Mouse (Mus musculus) hindbrain, postnatal 0 days (tissue): ENCODE measurements around the gene Telo2. TPM values are rescaled to one million over a fixed set of nuclear protein-coding genes. Genes with fewer than 3 reads are reported as not detected.
A peak's percentile ranks its signal among the peaks of the same experiment; 100 is the strongest.

ENCODE experiments used
- ATAC-seq: fragments of 200-750 bp; cut with Nextera tagmentation; 2 replicates; pipeline ENCODE4 v1.8.0; 2017; ENCODE audit warnings: mild to moderate bottlenecking, moderate TSS enrichment, moderate library complexity
- DNase-seq: peaks from one replicate; pipeline ENCODE4 v3.0.0-alpha.2; 2015; ENCODE audit warnings: low spot score
- H3K27ac ChIP-seq: fragments of 300-500 bp; sonication (generic); 2 replicates; pipeline ENCODE4 v1.5.1; 2014; ENCODE audit warnings: mild to moderate bottlenecking
- H3K27me3 ChIP-seq: fragments of 300-500 bp; sonication (generic); 2 replicates; pipeline ENCODE4 v1.6.1; 2014; ENCODE audit warnings: low read length, mixed read lengths; ENCODE audit not compliant: insufficient read depth
- H3K36me3 ChIP-seq: fragments of 300-500 bp; sonication (generic); 2 replicates; pipeline ENCODE4 v1.6.1; 2014; ENCODE audit warnings: low read length, mixed read lengths; ENCODE audit not compliant: insufficient read depth
- H3K4me1 ChIP-seq: fragments of 300-500 bp; sonication (generic); 2 replicates; pipeline ENCODE4 v1.6.1; 2014; ENCODE audit warnings: antibody characterized with exemption, low read length, mixed read lengths; ENCODE audit not compliant: insufficient read depth
- H3K4me2 ChIP-seq: fragments of 300-500 bp; sonication (generic); 2 replicates; pipeline ENCODE4 v1.6.1; 2014; ENCODE audit warnings: low read depth, mild to moderate bottlenecking, low read length, moderate library complexity, mixed read lengths
- H3K4me3 ChIP-seq: fragments of 300-500 bp; sonication (generic); 2 replicates; pipeline ENCODE4 v1.5.1; 2014; ENCODE audit warnings: low read length
- H3K9ac ChIP-seq: fragments of 300-500 bp; sonication (generic); replicated peaks from 2 replicates; pipeline ENCODE4 v1.6.1; 2014; ENCODE audit warnings: mild to moderate bottlenecking, low read length, moderate library complexity, mixed read lengths
- H3K9me3 ChIP-seq: fragments of 300-500 bp; sonication (generic); 2 replicates; pipeline ENCODE4 v1.6.1; 2016; ENCODE audit warnings: low read length, mixed read lengths
- CTCF ChIP-seq: IDR thresholded peaks from 2 replicates; pipeline ENCODE4 v1.5.1; 2016; ENCODE audit warnings: antibody characterized with exemption, control low read depth, low read depth
- WGBS: fragments of 180-500 bp; shearing (Covaris S2); extraction: QIAGEN DNeasy Blood & Tissue Kit; methylation state at CpG from one replicate; pipeline ENCODE4 v1.1.7; 2014; 5-methylcytosine and 5-hydroxymethylcytosine counted together
- polyA plus RNA-seq: library from polyadenylated mRNA; unstranded; fragments of >200 nt; fragmentation: Nextera tagmentation; extraction: Ambion mirVana; gene quantifications from 2 replicates; pipeline ENCODE4 v1.2.1, GENCODE M21; 2015
- total RNA-seq: library from RNA; depleted of rRNA; stranded (reverse); fragments of >200 nt; gene quantifications from 2 replicates; pipeline ENCODE4 v1.2.3, GENCODE M21; 2014

Gene Telo2
- total and polyA plus RNA-seq, 2 experiments from 2014 or later: 32.5 to 59.3 TPM

DNA sequence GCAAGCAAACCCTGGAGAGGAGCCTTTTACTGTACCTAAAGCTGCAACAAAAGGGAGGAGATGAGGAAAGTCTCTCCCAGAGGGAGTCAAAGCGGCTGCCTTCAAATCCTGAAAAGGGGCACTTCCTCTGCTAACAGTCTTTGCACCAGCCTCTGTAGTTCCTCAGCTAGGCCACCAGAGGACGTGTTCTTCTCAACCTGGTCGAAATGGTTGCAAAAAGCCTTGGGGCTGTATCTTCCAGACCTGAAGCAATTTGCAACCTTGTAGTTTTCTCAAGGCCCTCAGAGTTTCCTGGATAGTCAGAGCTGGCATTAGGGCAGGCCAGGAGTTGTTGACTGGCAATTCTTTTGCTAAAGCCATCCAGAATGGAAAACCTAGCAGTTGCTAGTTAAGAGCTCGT, 1.5 kb upstream of the Telo2 start:
- H3K27me3 ChIP-seq: no peaks in the 10 kb centered on the region
- H3K4me1 ChIP-seq: peaks cover 6% of the 10 kb centered on the region; the same call in 1 of the 2 replicates
- H3K9me3 ChIP-seq: no peaks in the 10 kb centered on the region
- peak; percentile 5 for DNase-seq
- H3K9ac ChIP-seq: no peak overlapping the region
- peak; percentile 54 for TF ChIP-seq CTCF
- no peak for ATAC-seq
- WGBS: 36% methylated on average over 4 of the region's 4 CpGs
- H3K4me2 ChIP-seq: no peak overlapping the region
- no peak overlapping the region for H3K27ac ChIP-seq
- no peaks in the 10 kb centered on the region for H3K36me3 ChIP-seq
- H3K4me3 ChIP-seq: no peak overlapping the region

DNA sequence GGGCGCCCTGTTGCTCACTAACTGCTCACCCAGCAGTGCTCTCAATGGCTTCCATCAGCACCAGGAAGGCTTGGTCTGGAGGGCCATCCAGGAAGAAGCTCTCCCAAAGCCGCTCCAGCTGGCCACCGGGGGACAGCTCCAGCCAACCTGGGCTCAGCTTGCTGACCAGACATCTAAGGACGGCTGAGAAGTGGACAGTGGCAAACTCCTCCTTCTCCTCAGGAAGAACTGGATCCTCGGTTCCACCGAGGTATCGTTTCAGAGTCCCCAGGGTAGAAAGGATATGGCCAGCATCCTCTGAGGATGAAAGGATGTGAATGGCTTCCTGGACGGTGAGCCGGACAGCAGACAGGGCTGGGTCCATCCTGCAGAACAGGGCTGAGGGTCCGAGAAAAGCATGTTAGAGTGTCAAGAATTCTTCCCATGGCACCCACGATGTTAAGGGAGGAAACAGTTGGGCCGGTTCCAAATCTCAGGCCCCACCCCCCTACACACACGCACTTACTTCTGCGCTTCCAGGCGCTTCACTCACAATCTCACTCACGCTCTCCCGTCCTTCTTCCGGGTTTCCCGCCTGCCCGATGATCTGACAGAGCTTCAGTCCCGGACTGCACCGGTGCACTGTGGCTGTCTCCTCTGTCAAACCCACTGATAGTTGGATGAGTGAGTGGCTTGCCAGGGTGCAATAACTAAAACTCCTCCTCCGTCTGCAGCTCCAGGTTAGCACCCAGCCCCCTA, 690 bp downstream of the Telo2 start:
- 12% methylated on average over 23 of the region's 23 CpGs for WGBS
- ATAC-seq (peak; percentile 43), DNase-seq (peak; percentile 59)
- Histone ChIP-seq H3K9ac (peak overlapping the region; percentile 72), H3K4me3 (peak overlapping the region; percentile 54), H3K27ac (peak overlapping the region; percentile 93), H3K4me1 (peaks cover 6% of the 10 kb centered on the region; the same call in 1 of the 2 replicates), H3K36me3 (peaks cover 6% of the 10 kb centered on the region; the same call in 1 of the 2 replicates), H3K4me2 (peak overlapping the region; percentile 99), H3K9me3 (no peaks in the 10 kb centered on the region), H3K27me3 (no peaks in the 10 kb centered on the region)
- TF ChIP-seq CTCF: no peak

DNA sequence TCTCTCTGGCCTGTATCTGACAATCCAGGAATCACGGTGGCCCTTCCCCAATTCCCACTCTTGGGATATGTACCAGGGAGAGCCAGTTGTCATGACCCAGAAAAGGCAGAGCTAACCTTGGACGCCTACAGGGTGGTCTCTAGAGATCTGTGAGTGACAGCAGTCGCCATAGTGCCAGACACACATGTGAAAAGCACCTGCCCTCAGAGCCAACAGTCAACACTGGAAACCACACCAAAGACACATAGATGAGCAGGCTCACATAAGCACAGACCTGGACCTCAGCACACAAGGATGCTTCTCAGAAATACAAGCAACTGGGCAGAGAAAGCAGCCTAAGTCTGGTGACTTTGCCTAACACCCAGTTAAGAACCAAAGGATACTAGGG, 3.4 kb downstream of the Telo2 start:
- Histone ChIP-seq H3K9me3 (no peaks in the 10 kb centered on the region), H3K4me3 (no peak overlapping the region), H3K27ac (peak overlapping the region; percentile 28; the same call in 1 of the 2 replicates), H3K4me2 (no peak overlapping the region), H3K27me3 (no peaks in the 10 kb centered on the region), H3K9ac (no peak overlapping the region), H3K36me3 (peaks cover 14% of the 10 kb centered on the region; the same call in 1 of the 2 replicates), H3K4me1 (peaks cover 6% of the 10 kb centered on the region; the same call in 1 of the 2 replicates)
- ATAC-seq (no peak), DNase-seq (no peak)
- TF ChIP-seq CTCF: no peak
- 69% methylated on average over 3 of the region's 3 CpGs for WGBS

DNA sequence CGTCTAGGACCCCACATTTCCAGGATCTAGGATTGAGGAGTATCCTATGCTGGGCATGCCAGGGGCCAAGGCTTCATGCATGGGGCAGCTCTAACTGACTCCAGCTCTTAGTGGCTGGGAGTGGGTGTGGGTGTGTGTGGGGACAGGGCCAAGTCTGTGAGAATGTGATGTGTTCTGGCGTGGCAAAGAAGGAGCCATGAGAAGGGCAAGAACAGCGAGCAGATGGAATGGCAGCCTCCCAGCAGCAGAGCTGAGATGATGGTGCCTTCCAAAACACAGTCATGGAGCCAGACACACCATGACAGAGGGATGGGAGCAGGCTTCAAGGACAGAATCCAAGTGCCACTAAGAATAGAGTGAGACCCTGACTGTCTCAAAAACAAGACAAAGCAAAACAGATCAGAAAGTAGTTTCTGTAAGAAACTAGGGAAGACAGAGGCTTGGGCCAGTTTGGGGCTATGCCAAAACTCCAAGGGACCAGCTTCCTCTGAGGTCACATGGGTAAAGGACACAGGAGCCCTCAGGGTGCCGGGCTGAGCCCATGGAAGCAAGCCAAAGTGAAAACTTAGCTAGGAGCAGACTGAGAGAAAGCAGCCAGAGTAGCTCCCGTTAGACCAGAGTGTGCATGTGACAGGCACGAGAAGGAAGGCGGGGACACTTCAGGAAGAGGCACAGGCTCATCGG, 3.9 kb downstream of the Telo2 start:
- WGBS: 56% methylated on average over 8 of the region's 8 CpGs
- H3K9me3 ChIP-seq: no peaks in the 10 kb centered on the region
- DNase-seq: peak; percentile 47

DNA sequence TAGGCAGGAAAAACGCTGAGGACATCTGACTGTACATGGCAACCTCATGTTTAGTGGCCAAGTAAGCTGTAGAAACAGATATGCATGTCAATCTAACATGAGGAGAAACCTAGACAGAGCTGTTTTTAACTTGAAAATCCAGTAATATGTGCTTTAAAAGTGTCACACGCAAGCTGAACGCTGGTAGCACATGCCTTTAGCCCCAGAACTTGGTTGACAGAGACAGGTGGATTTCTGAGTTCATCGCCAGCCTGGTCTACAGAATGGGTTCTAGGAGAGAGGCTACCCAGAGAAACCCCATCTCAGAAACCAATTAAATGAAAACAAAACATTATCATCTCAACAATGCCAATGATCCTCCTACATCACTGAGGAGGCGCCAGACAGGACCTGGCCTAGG, 4.5 kb downstream of the Telo2 start:
- Histone ChIP-seq H3K4me2 (no peak overlapping the region), H3K9ac (no peak overlapping the region), H3K27ac (peak overlapping the region; percentile 28; the same call in 1 of the 2 replicates), H3K4me1 (peaks cover 6% of the 10 kb centered on the region; the same call in 1 of the 2 replicates), H3K36me3 (peaks cover 21% of the 10 kb centered on the region; the same call in 1 of the 2 replicates), H3K27me3 (no peaks in the 10 kb centered on the region), H3K4me3 (no peak overlapping the region), H3K9me3 (no peaks in the 10 kb centered on the region)
- WGBS: 92% methylated on average over 5 of the region's 5 CpGs
- ATAC-seq: no peak
- no peak for DNase-seq
- TF ChIP-seq CTCF: no peak

More for the DNA sequence above, 3.9 kb downstream of the Telo2 start:
- no peaks in the 10 kb centered on the region for H3K27me3 ChIP-seq
- no peak overlapping the region for H3K4me3 ChIP-seq
- no peak for TF ChIP-seq CTCF
- no peak overlapping the region for H3K9ac ChIP-seq
- H3K4me2 ChIP-seq: no peak overlapping the region
- H3K36me3 ChIP-seq: peaks cover 15% of the 10 kb centered on the region; the same call in 1 of the 2 replicates
- H3K4me1 ChIP-seq: peaks cover 6% of the 10 kb centered on the region; the same call in 1 of the 2 replicates
- no peak for ATAC-seq
- peak overlapping the region; percentile 28; the same call in 1 of the 2 replicates for H3K27ac ChIP-seq

DNA sequence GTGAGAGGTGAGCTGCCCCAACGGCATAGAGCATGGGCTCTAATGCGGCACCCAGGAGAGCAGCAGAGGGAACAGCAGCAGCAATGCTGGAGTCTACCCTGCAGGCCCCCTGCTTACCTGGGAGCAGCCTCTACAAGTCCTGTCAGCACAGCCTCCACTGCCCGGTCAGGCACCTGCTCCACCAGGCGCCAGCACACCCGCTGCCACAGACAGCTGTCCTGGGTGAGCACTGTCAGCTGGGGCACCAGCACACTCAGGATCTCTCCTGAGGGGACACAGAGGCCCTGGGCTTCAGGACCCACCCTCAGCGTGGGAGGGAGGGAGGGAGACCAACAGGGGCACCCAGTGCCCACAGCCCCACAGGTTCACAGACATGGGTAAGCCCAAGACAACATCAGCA, 5.2 kb downstream of the Telo2 start:
- DNase-seq (no peak), ATAC-seq (no peak)
- peaks cover 28% of the 10 kb centered on the region for H3K36me3 ChIP-seq
- no peak for TF ChIP-seq CTCF
- H3K9me3 ChIP-seq: no peaks in the 10 kb centered on the region
- no peaks in the 10 kb centered on the region for H3K27me3 ChIP-seq
- H3K9ac ChIP-seq: no peak overlapping the region
- 92% methylated on average over 6 of the region's 6 CpGs for WGBS
- H3K27ac ChIP-seq: no peak overlapping the region
- H3K4me1 ChIP-seq: peaks cover 6% of the 10 kb centered on the region; the same call in 1 of the 2 replicates
- no peak overlapping the region for H3K4me3 ChIP-seq
- no peak overlapping the region for H3K4me2 ChIP-seq
